Mouse (Mus musculus) embryonic facial prominence, embryonic 13.5 days (tissue): Measurements from ENCODE around the gene Syne4. TPM values are rescaled to one million over a fixed set of nuclear protein-coding genes. Genes with fewer than 3 reads are reported as not detected.
A peak's percentile ranks its signal among the peaks of the same experiment; 100 is the strongest.

ENCODE experiments used
- ATAC-seq: fragments of 200-750 bp; cut with Nextera tagmentation; 2 replicates; pipeline ENCODE4 v1.8.0; 2017; ENCODE audit warnings: low read depth; ENCODE audit not compliant: insufficient number of reproducible peaks, insufficient read depth, low FRiP score, low TSS enrichment
- H3K27ac ChIP-seq: fragments of 300-500 bp; sonication (generic); 2 replicates; pipeline ENCODE4 v1.5.1; 2015; ENCODE audit warnings: moderate library complexity, mild to moderate bottlenecking, inconsistent platforms
- H3K27me3 ChIP-seq: fragments of 300-500 bp; sonication (generic); 2 replicates; pipeline ENCODE4 v1.6.1; 2015; ENCODE audit warnings: mild to moderate bottlenecking, inconsistent platforms
- H3K36me3 ChIP-seq: fragments of 300-500 bp; sonication (generic); 2 replicates; pipeline ENCODE4 v1.6.1; 2015; ENCODE audit warnings: mild to moderate bottlenecking, inconsistent platforms
- H3K4me1 ChIP-seq: fragments of 300-500 bp; sonication (generic); 2 replicates; pipeline ENCODE4 v1.6.1; 2015; ENCODE audit warnings: inconsistent platforms
- H3K4me2 ChIP-seq: fragments of 300-500 bp; sonication (generic); 2 replicates; pipeline ENCODE4 v1.6.1; 2015; ENCODE audit warnings: moderate library complexity, mild to moderate bottlenecking, inconsistent platforms
- H3K4me3 ChIP-seq: fragments of 300-500 bp; sonication (generic); 2 replicates; pipeline ENCODE4 v1.5.1; 2015; ENCODE audit warnings: mild to moderate bottlenecking, inconsistent platforms
- H3K9ac ChIP-seq: fragments of 300-500 bp; sonication (generic); 2 replicates; pipeline ENCODE4 v1.6.1; 2015; ENCODE audit warnings: mild to moderate bottlenecking, inconsistent platforms
- H3K9me3 ChIP-seq: fragments of 300-500 bp; sonication (generic); 2 replicates; pipeline ENCODE4 v1.6.1; 2016; ENCODE audit warnings: inconsistent platforms
- WGBS: fragments of 180-500 bp; shearing (Covaris S2); methylation state at CpG from one replicate; pipeline ENCODE4 v1.1.7; 2015; ENCODE audit warnings: mixed read lengths; 5-methylcytosine and 5-hydroxymethylcytosine counted together
- polyA plus RNA-seq: library from polyadenylated mRNA; unstranded; fragments of >200 nt; fragmentation: Nextera tagmentation; extraction: Ambion mirVana; gene quantifications from 2 replicates; pipeline ENCODE4 v1.2.1, GENCODE M21; 2015

Syne4 gene
- polyA plus RNA-seq, 1 experiment from 2014 or later: 54.6 TPM

DNA sequence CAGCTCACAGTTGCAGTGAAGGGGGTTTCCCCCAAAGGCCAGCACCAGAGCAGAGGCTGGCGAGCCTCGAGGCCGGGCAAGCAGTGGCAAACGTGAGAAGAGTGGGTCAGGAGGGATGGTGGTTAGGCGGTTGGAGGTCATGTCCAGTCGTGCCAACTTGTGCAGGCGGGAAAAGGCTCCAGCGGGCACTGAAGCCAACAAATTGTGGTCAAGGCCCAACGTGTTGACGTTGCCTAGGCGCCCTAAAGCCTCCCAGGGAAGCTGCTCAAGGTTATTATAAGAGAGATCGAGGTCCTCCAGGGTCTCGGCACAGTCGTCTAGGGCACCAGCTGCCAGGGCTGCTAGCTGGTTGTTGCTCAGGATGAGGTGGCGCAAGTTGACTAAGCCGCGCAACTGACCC lies 45.4 kb downstream of the Syne4 start:
- WGBS: 92% methylated on average over 17 of the region's 17 CpGs
- H3K9me3 ChIP-seq: no peaks in the 10 kb centered on the region
- H3K27me3 ChIP-seq: peaks cover 12% of the 10 kb centered on the region
- peaks cover 28% of the 10 kb centered on the region for H3K4me1 ChIP-seq
- no peak overlapping the region for H3K9ac ChIP-seq
- H3K4me3 ChIP-seq: no peak overlapping the region
- H3K4me2 ChIP-seq: no peak overlapping the region
- ATAC-seq: no peak
- peaks cover 38% of the 10 kb centered on the region for H3K36me3 ChIP-seq
- H3K27ac ChIP-seq: no peak overlapping the region

DNA sequence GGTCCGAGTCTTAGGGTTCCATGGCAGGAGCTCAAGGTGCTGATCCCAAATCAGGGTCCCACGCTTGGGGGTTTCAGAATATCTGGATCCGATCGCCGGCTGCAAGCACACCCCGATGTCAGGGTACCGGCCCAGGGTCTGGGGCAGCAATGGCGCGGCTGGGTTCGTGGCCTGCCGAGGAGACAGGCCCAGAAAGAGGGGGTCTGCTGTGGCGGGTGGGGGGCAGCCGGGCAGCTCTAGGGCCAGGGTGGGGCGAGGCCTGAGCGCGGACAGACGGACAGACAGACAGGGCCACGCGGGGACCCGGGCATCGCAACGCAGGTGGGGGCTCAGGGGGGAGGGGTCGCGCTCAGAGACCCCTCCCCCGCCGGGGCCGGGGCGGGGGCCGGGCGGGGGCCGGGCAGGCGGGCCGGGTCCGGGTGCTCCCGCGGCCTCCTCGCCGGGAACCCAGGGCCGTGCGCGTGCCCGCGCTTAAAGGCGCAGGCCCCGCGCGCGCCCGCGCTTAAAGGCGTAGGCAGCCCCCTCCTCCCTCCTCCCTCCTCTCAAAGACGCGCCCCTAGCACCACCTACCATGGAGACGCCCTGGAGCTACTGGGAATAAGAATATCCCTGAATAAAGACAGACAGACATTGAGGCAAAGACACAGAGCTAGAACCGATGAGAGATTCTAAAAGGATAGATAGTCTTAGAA lies 48.2 kb downstream of the Syne4 start, which contains the start of gene Lrfn3:
Gene Lrfn3, minus strand, starts transcription at position 121 of the 692 bp plus-strand sequence.
- 1% methylated on average over 37 of the region's 55 CpGs for WGBS
- Histone ChIP-seq H3K4me2 (peak within 1 kb of the TSS; percentile 84), H3K9me3 (no peaks in the 10 kb centered on the region), H3K36me3 (peaks cover 17% of the 10 kb centered on the region), H3K9ac (peak within 1 kb of the TSS; percentile 87), H3K4me3 (peak within 1 kb of the TSS; percentile 70), H3K27ac (peak within 1 kb of the TSS; percentile 16; the same call in 1 of the 2 replicates), H3K4me1 (peaks cover 28% of the 10 kb centered on the region), H3K27me3 (peaks cover 18% of the 10 kb centered on the region)
- ATAC-seq: no peak

DNA sequence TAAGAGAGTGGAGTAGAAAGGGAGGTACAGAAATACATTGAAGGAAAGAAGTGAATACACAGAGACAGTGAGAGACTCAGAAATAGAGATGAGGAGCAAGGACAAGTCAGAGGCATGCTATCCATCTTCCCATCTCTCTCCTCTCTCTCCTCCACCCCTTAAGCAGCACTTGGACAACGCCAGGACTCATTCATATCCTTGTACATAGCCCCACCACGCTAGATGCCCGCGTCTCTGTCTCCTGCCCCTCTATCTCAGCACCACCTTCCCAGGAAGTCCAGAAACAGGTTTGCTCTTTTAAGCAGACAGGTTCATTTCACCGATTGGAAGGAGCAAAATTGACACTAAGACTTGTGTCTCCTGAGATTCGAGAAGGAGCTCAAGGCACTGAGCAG lies 48.7 kb downstream of the Syne4 start:
- WGBS: 67% methylated on average over 6 of the region's 6 CpGs
- H3K9me3 ChIP-seq: no peaks in the 10 kb centered on the region
- no peak overlapping the region for H3K27ac ChIP-seq
- H3K4me2 ChIP-seq: peak overlapping the region; percentile 84
- peaks cover 25% of the 10 kb centered on the region for H3K4me1 ChIP-seq
- H3K27me3 ChIP-seq: peaks cover 18% of the 10 kb centered on the region
- peaks cover 17% of the 10 kb centered on the region for H3K36me3 ChIP-seq
- H3K9ac ChIP-seq: peak overlapping the region; percentile 87
- peak overlapping the region; percentile 70 for H3K4me3 ChIP-seq
- ATAC-seq: no peak

DNA sequence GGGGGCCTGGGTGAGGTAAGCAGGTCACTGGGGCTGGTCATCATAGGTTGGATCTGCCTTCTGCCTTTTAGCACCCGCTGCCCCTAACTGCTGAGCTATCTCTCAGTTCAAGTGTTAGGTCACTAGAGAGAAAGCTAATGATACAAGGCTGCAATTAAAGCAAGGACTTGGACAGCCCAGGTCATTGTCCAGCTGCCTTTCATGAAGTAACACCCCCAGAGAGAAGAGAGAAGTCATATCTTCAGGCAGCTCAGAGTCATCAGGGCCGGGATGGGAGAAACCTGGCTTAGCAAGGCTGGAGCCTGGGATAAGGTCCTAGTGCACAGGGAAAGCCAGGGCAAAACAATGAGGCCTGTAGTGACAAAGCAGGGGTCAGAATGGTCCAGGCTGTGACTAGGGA lies 52.9 kb downstream of the Syne4 start:
- Histone ChIP-seq H3K4me3 (no peak overlapping the region), H3K4me2 (no peak overlapping the region), H3K4me1 (peaks cover 6% of the 10 kb centered on the region), H3K36me3 (no peaks in the 10 kb centered on the region), H3K27ac (no peak overlapping the region), H3K27me3 (peaks cover 18% of the 10 kb centered on the region), H3K9ac (no peak overlapping the region), H3K9me3 (no peaks in the 10 kb centered on the region)
- ATAC-seq: no peak
- 74% methylated on average over 2 of the region's 2 CpGs for WGBS

Other genes starting within 250 kb of the Syne4 start
- 8.3 and 10.8 TPM in 2 replicates for gene Zfp82, start 241.9 kb upstream of the Syne4 start, polyA plus RNA-seq
- gene Gm26920, start 224.4 kb upstream of the Syne4 start, polyA plus RNA-seq: 1.2 and 2.2 TPM in 2 replicates
- 14.5 and 18.7 TPM in 2 replicates for gene Zfp566, start 224.3 kb upstream of the Syne4 start, polyA plus RNA-seq
- gene Zfp260, start 220.0 kb upstream of the Syne4 start, polyA plus RNA-seq: 149 and 151 TPM in 2 replicates
- 11.3 and 19.2 TPM in 2 replicates for gene Zfp382, start 192.9 kb upstream of the Syne4 start, polyA plus RNA-seq
- gene Zfp146, start 145.1 kb upstream of the Syne4 start, polyA plus RNA-seq: 23.7 and 24.2 TPM in 2 replicates
- 3.7 and 4.7 TPM in 2 replicates for gene Cox7a1, start 130.7 kb upstream of the Syne4 start, polyA plus RNA-seq
- 92.0 and 110 TPM in 2 replicates for gene Capns1, start 116.0 kb upstream of the Syne4 start, polyA plus RNA-seq
- gene Polr2i, start 82.9 kb upstream of the Syne4 start, polyA plus RNA-seq: 180 and 201 TPM in 2 replicates
- gene Tbcb, start 82.5 kb upstream of the Syne4 start, polyA plus RNA-seq: 213 and 214 TPM in 2 replicates
- 0.30 TPM in 1 of 2 replicates, not detected in the other for gene Ovol3, start 79.1 kb upstream of the Syne4 start, polyA plus RNA-seq
- 0.15 and 0.59 TPM in 2 replicates for gene Thap8, start 34.7 kb upstream of the Syne4 start, polyA plus RNA-seq
- 6.4 and 8.3 TPM in 2 replicates for gene Wdr62, start 34.4 kb upstream of the Syne4 start, polyA plus RNA-seq
- gene Clip3, start 23.1 kb upstream of the Syne4 start, polyA plus RNA-seq: 60.7 and 61.0 TPM in 2 replicates
- 91.8 and 104 TPM in 2 replicates for gene Alkbh6, start 6.1 kb upstream of the Syne4 start, polyA plus RNA-seq
- 5.1 TPM in 1 of 2 replicates, not detected in the other for gene E130208F15Rik, start 6.9 kb downstream of the Syne4 start, polyA plus RNA-seq
- gene Sdhaf1, start 9.1 kb downstream of the Syne4 start, polyA plus RNA-seq: 19.2 and 22.5 TPM in 2 replicates
- gene Lrfn3, start 48.0 kb downstream of the Syne4 start, polyA plus RNA-seq: 5.8 and 7.5 TPM in 2 replicates
- gene Tyrobp, start 99.0 kb downstream of the Syne4 start, polyA plus RNA-seq: 38.9 and 40.9 TPM in 2 replicates
- 0.72 and 0.91 TPM in 2 replicates for gene Hcst, start 105.0 kb downstream of the Syne4 start, polyA plus RNA-seq
- gene Nfkbid, start 106.9 kb downstream of the Syne4 start, polyA plus RNA-seq: 1.8 and 2.5 TPM in 2 replicates
- 53.4 and 54.1 TPM in 2 replicates for gene Aplp1, start 130.7 kb downstream of the Syne4 start, polyA plus RNA-seq
- gene Kirrel2, start 142.9 kb downstream of the Syne4 start, polyA plus RNA-seq: 0.17 and 0.52 TPM in 2 replicates
- gene Nphs1, start 143.5 kb downstream of the Syne4 start, polyA plus RNA-seq: 0.13 and 0.36 TPM in 2 replicates
- gene Prodh2, start 178.8 kb downstream of the Syne4 start, polyA plus RNA-seq: 0.73 TPM in 1 of 2 replicates, not detected in the other
- 16.4 and 17.5 TPM in 2 replicates for gene Arhgap33, start 220.3 kb downstream of the Syne4 start, polyA plus RNA-seq
- gene Hspb6, start 237.4 kb downstream of the Syne4 start, polyA plus RNA-seq: 16.5 and 21.0 TPM in 2 replicates
- 15.8 and 17.4 TPM in 2 replicates for gene Proser3, start 237.5 kb downstream of the Syne4 start, polyA plus RNA-seq
- gene Lin37, start 245.0 kb downstream of the Syne4 start, polyA plus RNA-seq: 44.1 and 47.7 TPM in 2 replicates
- gene U2af1l4, start 248.5 kb downstream of the Syne4 start, polyA plus RNA-seq: 97.0 and 104 TPM in 2 replicates
- gene Gm49396, start 248.5 kb downstream of the Syne4 start, polyA plus RNA-seq: 14.9 and 15.4 TPM in 2 replicates
- gene Psenen, start 248.8 kb downstream of the Syne4 start, polyA plus RNA-seq: 131 and 138 TPM in 2 replicates